Mouse (Mus musculus) lung, embryonic 16.5 days (tissue): Measurements from ENCODE around the gene A330070K13Rik. TPM values are rescaled to one million over a fixed set of nuclear protein-coding genes. Genes with fewer than 3 reads are reported as not detected.

ENCODE experiments used
- ATAC-seq: fragments of 200-750 bp; cut with Nextera tagmentation; 2 replicates; pipeline ENCODE4 v1.8.0; 2017; ENCODE audit warnings: low read depth, mild to moderate bottlenecking, moderate library complexity
- H3K27ac ChIP-seq: fragments of 300-500 bp; sonication (generic); 2 replicates; pipeline ENCODE4 v1.5.1; 2014; ENCODE audit warnings: mild to moderate bottlenecking, control low read depth, low read length
- H3K27me3 ChIP-seq: fragments of 300-500 bp; sonication (generic); 2 replicates; pipeline ENCODE4 v1.6.1; 2014; ENCODE audit warnings: low read depth, low read length, mixed read lengths; ENCODE audit not compliant: control insufficient read depth, insufficient read depth
- H3K36me3 ChIP-seq: fragments of 300-500 bp; sonication (generic); 2 replicates; pipeline ENCODE4 v1.6.1; 2014; ENCODE audit warnings: low read length; ENCODE audit not compliant: control insufficient read depth, insufficient read depth
- H3K4me1 ChIP-seq: fragments of 300-500 bp; sonication (generic); replicated peaks from 2 replicates; pipeline ENCODE4 v1.6.1; 2014; ENCODE audit warnings: low read length, mixed read lengths; ENCODE audit not compliant: control insufficient read depth, insufficient read depth
- H3K4me2 ChIP-seq: fragments of 300-500 bp; sonication (generic); 2 replicates; pipeline ENCODE4 v1.6.1; 2014; ENCODE audit warnings: low read depth, low read length, control low read depth
- H3K4me3 ChIP-seq: fragments of 300-500 bp; sonication (generic); 2 replicates; pipeline ENCODE4 v1.5.1; 2014; ENCODE audit warnings: mild to moderate bottlenecking, low read length, control low read depth
- H3K9ac ChIP-seq: fragments of 300-500 bp; sonication (generic); 2 replicates; pipeline ENCODE4 v1.6.1; 2014; ENCODE audit warnings: low read length, control low read depth
- H3K9me3 ChIP-seq: fragments of 300-500 bp; sonication (generic); 2 replicates; pipeline ENCODE4 v1.6.1; 2016; ENCODE audit warnings: low read length; ENCODE audit not compliant: control insufficient read depth
- WGBS: fragments of 180-500 bp; shearing (Covaris S2); extraction: QIAGEN DNeasy Blood & Tissue Kit; methylation state at CpG from one replicate; pipeline ENCODE4 v1.1.7; 2014; 5-methylcytosine and 5-hydroxymethylcytosine counted together
- polyA plus RNA-seq: library from polyadenylated mRNA; unstranded; fragments of >200 nt; fragmentation: Nextera tagmentation; extraction: Ambion mirVana; gene quantifications from 2 replicates; pipeline ENCODE4 v1.2.1, GENCODE M21; 2015

A330070K13Rik gene
- polyA plus RNA-seq, 1 experiment from 2014 or later, result not detected

GRCm38 (mm10) chr5:130375411-130375810 is 9.0 kb downstream of the A330070K13Rik start:
- H3K9ac ChIP-seq, result no peak overlapping the region
- 88% methylated on average over 3 of the region's 3 CpGs for WGBS
- no peak for ATAC-seq
- no peaks in the 10 kb centered on the region for H3K27me3 ChIP-seq
- H3K4me1 ChIP-seq, result no peaks in the 10 kb centered on the region
- no peak overlapping the region for H3K4me2 ChIP-seq
- no peaks in the 10 kb centered on the region for H3K36me3 ChIP-seq
- H3K27ac ChIP-seq, result no peak overlapping the region
- H3K4me3 ChIP-seq, result no peak overlapping the region
- no peaks in the 10 kb centered on the region for H3K9me3 ChIP-seq

- H3K4me1 ChIP-seq, result no peaks in the 10 kb centered on the region
- no peak within 1 kb of the TSS for H3K4me3 ChIP-seq
- no peaks in the 10 kb centered on the region for H3K27me3 ChIP-seq
- no peaks in the 10 kb centered on the region for H3K36me3 ChIP-seq
- no peak within 1 kb of the TSS for H3K27ac ChIP-seq
- no peak within 1 kb of the TSS for H3K4me2 ChIP-seq
- no peak within 1 kb of the TSS for H3K9ac ChIP-seq
- WGBS, result 56% methylated on average over 11 of the region's 11 CpGs
- H3K9me3 ChIP-seq, result no peaks in the 10 kb centered on the region
- no peak for ATAC-seq
Measured at GRCm38 (mm10) chr5:130369237-130369636, 15.2 kb downstream of the A330070K13Rik start, which contains the start of gene Caln1. Caln1 (plus strand) TSS chr5:130369455.

GRCm38 (mm10) chr5:130368236-130368635 is 16.2 kb downstream of the A330070K13Rik start:
- H3K27ac ChIP-seq, result no peak overlapping the region

GRCm38 (mm10) chr5:130363773-130364172 is 20.7 kb downstream of the A330070K13Rik start:
- ATAC-seq, result no peak
- Histone ChIP-seq H3K9ac (no peak overlapping the region), H3K27me3 (no peaks in the 10 kb centered on the region), H3K4me3 (no peak overlapping the region), H3K27ac (no peak overlapping the region), H3K4me1 (no peaks in the 10 kb centered on the region), H3K4me2 (no peak overlapping the region), H3K9me3 (no peaks in the 10 kb centered on the region), H3K36me3 (no peaks in the 10 kb centered on the region)
- 38% methylated on average over 3 of the region's 3 CpGs for WGBS

More at GRCm38 (mm10) chr5:130368236-130368635, 16.2 kb downstream of the A330070K13Rik start:
- Histone ChIP-seq H3K27me3 (no peaks in the 10 kb centered on the region), H3K4me2 (no peak overlapping the region), H3K4me3 (no peak overlapping the region), H3K36me3 (no peaks in the 10 kb centered on the region), H3K4me1 (no peaks in the 10 kb centered on the region), H3K9me3 (no peaks in the 10 kb centered on the region), H3K9ac (no peak overlapping the region)
- 67% methylated on average over 6 of the region's 6 CpGs for WGBS
- no peak for ATAC-seq

- no peak overlapping the region for H3K27ac ChIP-seq
- H3K9me3 ChIP-seq, result no peaks in the 10 kb centered on the region
- 68% methylated on average over 4 of the region's 4 CpGs for WGBS
- H3K36me3 ChIP-seq, result no peaks in the 10 kb centered on the region
- H3K27me3 ChIP-seq, result no peaks in the 10 kb centered on the region
- no peak overlapping the region for H3K4me3 ChIP-seq
- no peaks in the 10 kb centered on the region for H3K4me1 ChIP-seq
- H3K4me2 ChIP-seq, result no peak overlapping the region
- ATAC-seq, result no peak
- H3K9ac ChIP-seq, result no peak overlapping the region
Measured at GRCm38 (mm10) chr5:130363111-130363510, 21.3 kb downstream of the A330070K13Rik start.

GRCm38 (mm10) chr5:130355223-130355622 is 29.2 kb downstream of the A330070K13Rik start:
- 48% methylated on average over 7 of the region's 7 CpGs for WGBS
- Histone ChIP-seq H3K27me3 (no peaks in the 10 kb centered on the region), H3K4me3 (no peak overlapping the region), H3K27ac (no peak overlapping the region), H3K36me3 (no peaks in the 10 kb centered on the region), H3K9ac (no peak overlapping the region), H3K4me2 (no peak overlapping the region), H3K9me3 (no peaks in the 10 kb centered on the region), H3K4me1 (no peaks in the 10 kb centered on the region)
- ATAC-seq, result no peak

GRCm38 (mm10) chr5:130345871-130346270 is 38.6 kb downstream of the A330070K13Rik start:
- Histone ChIP-seq H3K9me3 (peaks cover 3% of the 10 kb centered on the region), H3K4me2 (no peak overlapping the region), H3K36me3 (peaks cover 6% of the 10 kb centered on the region), H3K9ac (no peak overlapping the region), H3K4me1 (no peaks in the 10 kb centered on the region), H3K4me3 (no peak overlapping the region), H3K27ac (no peak overlapping the region), H3K27me3 (no peaks in the 10 kb centered on the region)
- no peak for ATAC-seq
- 83% methylated on average over 2 of the region's 2 CpGs for WGBS

GRCm38 (mm10) chr5:130344999-130345398 is 39.4 kb downstream of the A330070K13Rik start:
- H3K36me3 ChIP-seq, result peaks cover 10% of the 10 kb centered on the region
- no peaks in the 10 kb centered on the region for H3K4me1 ChIP-seq
- WGBS, result 85% methylated on average over 7 of the region's 7 CpGs
- H3K4me3 ChIP-seq, result no peak overlapping the region
- H3K9me3 ChIP-seq, result peaks cover 3% of the 10 kb centered on the region
- no peak for ATAC-seq
- H3K27me3 ChIP-seq, result no peaks in the 10 kb centered on the region
- H3K27ac ChIP-seq, result no peak overlapping the region
- H3K4me2 ChIP-seq, result no peak overlapping the region
- H3K9ac ChIP-seq, result no peak overlapping the region

- Histone ChIP-seq H3K36me3 (peaks cover 16% of the 10 kb centered on the region), H3K9ac (no peak overlapping the region), H3K4me2 (no peak overlapping the region), H3K4me3 (no peak overlapping the region), H3K9me3 (no peaks in the 10 kb centered on the region), H3K27me3 (no peaks in the 10 kb centered on the region), H3K4me1 (no peaks in the 10 kb centered on the region), H3K27ac (no peak overlapping the region)
- 87% methylated on average over 15 of the region's 15 CpGs for WGBS
- ATAC-seq, result no peak
Measured at GRCm38 (mm10) chr5:130340656-130341055, 43.8 kb downstream of the A330070K13Rik start.

GRCm38 (mm10) chr5:130335462-130335861 is 49.0 kb downstream of the A330070K13Rik start:
- no peak for ATAC-seq
- Histone ChIP-seq H3K27me3 (no peaks in the 10 kb centered on the region), H3K4me3 (no peak overlapping the region), H3K27ac (no peak overlapping the region), H3K9ac (no peak overlapping the region), H3K4me1 (0 out of 2 replicates have a peak, but pooled peaks cover 2% of the 10 kb centered on the region), H3K36me3 (peaks cover 15% of the 10 kb centered on the region), H3K4me2 (no peak overlapping the region), H3K9me3 (no peaks in the 10 kb centered on the region)
- WGBS, result 97% methylated on average over 4 of the region's 4 CpGs
